Mouse (Mus musculus) frontal cortex, postnatal 25 days (tissue): Measurements from ENCODE around the gene Tgfbr3l.
"Not testable (repeated sequence)": the region's sequence is repeated elsewhere in the genome, so short reads cannot be mapped to it uniquely, and the experiment has no call there.

Source experiments
- DNase-seq, 2 experiments: peaks; one replicate each; pipeline ENCODE4 v3.0.0; 2022; ENCODE audit warnings: low spot score in 2 of 2

Tgfbr3l gene

GRCm38 (mm10) chr8:4237814-4238433 lies 10.1 kb upstream of the Tgfbr3l start:
- no peak for DNase-seq

DNA sequence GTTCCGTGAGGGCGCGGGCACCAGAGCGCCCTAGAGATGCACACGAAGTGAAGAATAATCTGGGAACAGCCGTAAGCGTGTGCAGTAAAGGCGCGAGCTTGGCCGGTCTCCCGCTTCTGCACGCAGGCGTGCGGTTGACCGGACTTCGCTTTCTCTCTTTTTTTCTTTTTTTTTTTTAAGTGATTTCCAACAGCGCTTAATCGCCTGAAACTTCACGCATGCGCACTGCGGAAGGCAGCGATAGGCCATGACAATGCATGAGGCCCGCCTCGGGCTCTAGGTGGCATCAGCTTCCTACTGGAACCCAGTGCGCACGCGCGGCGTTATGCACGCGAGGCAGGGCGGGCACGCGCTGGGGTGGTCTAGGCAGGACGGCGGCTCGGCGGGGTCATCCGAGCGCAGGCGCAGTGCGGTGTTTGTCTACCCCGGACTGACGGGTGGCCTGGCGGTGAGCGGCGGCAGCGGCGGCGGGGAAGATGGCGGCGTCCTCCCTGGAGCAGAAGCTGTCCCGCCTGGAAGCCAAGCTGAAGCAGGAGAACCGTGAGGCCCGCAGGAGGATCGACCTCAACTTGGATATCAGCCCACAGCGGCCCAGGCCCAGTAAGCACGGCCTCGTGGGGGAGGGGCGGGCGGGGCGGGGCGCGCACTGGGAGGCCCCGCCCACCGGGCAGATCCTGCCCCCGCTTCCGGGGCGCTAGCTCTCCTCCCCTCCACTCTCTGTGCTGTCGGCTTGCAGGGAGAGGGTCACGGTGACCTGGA lies 9.4 kb upstream of the Tgfbr3l start, which contains the start of the genes Map2k7 and Gm49320:
Gene Map2k7 (plus strand): TSS at position 307 of the 759 bp plus-strand sequence.
Gene Gm49320 (plus strand): TSS at position 432 of the 759 bp plus-strand sequence.
- DNase-seq, result peak; percentile 100

- DNase-seq, result no peak
Observed at GRCm38 (mm10) chr8:4239193-4239890, 8.7 kb upstream of the Tgfbr3l start.

- no peak for DNase-seq
Observed at GRCm38 (mm10) chr8:4245061-4245460, 3.0 kb upstream of the Tgfbr3l start.

DNA sequence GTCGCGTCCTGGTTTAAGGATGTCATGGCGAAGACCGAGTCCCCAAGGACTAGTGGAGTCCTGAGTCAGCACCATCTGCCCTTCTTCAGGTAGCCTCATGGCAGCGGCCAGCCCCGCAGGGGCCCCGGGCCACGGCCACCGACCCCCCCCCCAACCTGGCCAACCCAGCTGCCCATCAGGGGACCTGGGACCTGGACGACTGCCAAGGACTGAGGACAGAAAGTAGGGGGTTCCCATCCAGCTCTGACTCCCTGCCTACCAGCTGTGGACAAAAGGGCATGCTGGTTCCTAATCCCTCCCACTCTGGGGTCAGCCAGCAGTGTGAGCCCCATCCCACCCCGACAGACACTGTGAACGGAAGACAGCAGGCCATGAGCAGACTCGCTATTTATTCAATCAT lies 2.3 kb upstream of the Tgfbr3l start:
- DNase-seq, result peak in 1 of 2 experiments; percentile 3

DNA sequence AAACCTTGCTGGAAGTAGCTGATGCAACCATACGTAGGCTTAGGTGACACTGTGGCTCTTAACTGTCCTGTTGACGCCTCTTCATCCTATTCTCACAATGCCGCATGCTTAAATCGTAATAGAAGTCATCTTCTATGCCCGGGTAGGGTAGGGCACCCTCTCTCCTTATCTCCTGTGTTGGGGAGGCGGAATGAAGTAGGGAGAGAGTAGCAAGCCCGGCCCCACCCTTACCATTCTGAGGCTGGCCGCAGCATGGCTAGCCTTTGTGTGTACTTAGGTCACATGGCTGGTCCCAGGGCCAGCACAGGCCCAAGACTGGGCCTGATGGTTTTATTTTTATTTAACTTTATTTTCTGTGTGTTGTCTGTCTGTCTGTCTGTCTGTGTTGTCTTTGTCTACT lies 773 bp upstream of the Tgfbr3l start:
- no peak for DNase-seq

DNA sequence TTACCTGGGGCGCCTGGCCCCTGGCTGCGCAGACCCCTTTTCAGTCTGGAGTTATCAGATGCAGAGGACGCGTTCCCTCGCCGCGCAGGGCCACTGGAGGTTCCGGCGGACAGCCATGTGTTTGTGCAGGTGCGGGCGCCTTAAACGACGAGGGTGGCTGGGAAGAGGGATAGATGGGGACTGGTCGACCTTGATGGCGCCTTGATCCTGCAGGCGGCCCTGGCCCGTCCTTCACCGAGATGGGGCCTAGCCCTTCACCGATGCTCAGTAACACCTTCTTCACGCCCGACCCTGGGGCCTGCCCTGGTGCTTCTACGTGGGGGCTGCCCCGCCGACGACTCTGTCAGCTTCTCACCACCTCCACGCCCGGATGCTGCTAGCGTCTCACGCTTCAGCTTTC lies 1.2 kb downstream of the Tgfbr3l start:
- peak in 1 of 2 experiments; percentile 23 for DNase-seq

GRCm38 (mm10) chr8:4250306-4250970 lies 2.4 kb downstream of the Tgfbr3l start:
- DNase-seq, result peak; percentile 75 to 86

DNA sequence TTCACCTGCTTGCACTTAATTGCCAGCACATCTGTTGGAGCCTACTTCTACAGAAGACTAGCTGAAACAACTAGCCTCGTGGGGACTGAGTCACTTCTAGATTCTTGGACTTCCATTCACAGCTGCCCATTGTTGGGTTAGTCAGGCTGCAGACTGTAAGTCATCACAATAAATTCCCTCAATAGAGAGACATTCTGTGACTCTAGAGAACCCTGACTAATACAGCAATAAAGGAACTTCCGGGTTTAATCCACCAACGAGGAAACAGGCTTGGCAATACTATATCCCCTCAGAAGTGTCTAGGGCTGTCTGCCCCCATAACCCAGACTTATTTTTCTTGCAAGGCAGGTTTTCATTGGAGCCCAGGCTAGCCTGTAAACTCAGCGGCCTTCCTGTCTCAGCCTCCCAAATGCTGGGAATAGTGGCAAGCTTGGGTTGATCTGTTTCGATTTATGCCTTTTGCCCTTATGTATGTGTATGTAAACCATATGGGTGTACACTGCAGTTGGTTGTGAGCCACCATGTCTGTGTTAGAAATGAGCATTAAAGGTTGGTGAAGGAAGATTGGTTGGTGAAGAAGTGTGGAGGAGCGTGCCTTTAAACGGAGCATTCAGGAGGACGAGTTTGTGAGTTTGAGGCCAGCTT lies 4.2 kb downstream of the Tgfbr3l start:
- no peak for DNase-seq

GRCm38 (mm10) chr8:4252934-4253841 lies 5.2 kb downstream of the Tgfbr3l start, which contains the start of gene Snapc2:
Gene Snapc2 (plus strand): TSS chr8:4253080.
- peak; percentile 93 for DNase-seq

DNA sequence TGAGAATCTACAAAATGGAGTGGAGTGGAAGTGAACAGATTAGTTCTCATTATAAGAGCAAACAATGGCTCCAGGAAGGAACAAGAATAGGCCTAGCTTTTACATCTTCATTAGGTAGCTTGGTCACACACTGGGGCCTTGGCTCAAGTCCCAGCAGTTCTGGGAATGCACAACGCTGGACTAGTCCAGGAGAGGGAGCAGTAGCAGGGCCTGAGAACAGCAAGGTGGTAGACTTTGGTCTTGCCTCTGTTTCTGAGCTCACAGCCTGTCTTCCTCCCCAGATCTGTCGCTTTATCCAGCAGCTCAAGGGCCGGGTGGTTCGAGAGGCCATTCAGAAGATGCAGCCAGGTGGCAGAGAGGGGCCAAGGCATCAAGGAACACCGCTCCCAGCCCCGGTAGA lies 6.0 kb downstream of the Tgfbr3l start:
- DNase-seq, result no peak

DNA sequence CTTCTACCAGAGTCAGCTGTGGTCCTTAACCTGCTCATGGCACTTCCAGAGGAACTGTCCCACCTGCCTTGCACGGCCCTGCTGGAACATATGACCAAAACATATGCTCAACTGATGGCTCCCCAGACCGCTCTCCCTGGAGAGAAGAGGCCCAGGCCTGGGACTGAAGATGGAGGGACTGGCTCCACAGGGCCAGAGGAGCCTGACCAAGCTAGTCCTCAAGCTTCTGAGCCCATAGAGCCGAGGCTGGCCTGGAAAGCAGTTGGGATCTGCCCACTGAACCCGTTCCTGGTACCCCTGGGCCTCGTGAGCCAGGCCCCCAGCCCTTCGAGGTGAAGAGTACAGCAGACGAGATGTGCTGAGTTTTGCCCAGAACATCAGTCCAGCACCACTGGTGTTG lies 7.5 kb downstream of the Tgfbr3l start:
- DNase-seq, result not testable (repeated sequence)

GRCm38 (mm10) chr8:4256911-4257310 lies 8.9 kb downstream of the Tgfbr3l start:
- peak; percentile 54 to 77 for DNase-seq

- no peak for DNase-seq
Observed at GRCm38 (mm10) chr8:4257350-4257749, 9.3 kb downstream of the Tgfbr3l start.

DNA sequence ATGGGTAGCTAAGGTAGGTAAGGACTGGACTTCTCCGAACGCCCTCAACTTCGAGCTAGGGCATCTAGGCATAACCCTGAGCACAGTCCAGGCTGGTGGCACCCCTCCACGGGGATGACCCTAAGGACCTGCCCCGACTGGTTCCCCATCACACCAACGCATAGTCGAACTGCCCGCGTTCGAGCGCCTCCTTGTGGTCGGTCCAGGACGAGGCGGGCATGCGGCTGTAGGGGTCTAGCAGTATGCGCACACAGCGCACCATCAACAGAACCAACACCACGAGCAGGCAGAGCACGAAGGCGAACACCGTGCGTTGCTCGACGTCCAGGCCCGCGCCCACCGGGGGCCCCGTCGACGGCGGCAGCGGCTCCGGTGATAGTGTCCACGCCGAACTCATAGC lies 10.2 kb downstream of the Tgfbr3l start:
- peak; percentile 77 to 79 for DNase-seq

DNA sequence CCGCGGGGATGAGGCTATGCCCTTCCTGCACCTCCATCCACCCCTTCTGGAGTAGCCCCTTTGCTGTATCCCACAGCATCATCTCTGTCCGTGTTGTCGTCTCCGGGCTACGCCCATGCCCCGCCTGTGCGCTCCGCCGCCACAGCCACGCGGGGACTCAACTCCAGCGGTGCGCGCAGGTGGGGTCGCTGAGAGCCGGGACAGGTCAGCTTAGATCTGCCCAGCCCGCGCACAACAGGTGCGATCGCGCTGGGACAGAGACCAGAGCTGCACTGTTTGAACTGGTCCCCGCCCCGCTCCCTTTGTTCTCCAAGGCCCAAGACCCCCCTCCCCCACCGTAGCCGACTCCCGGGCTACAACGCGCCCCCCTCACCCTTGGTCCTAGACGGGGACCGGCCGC lies 10.7 kb downstream of the Tgfbr3l start:
- peak in 1 of 2 experiments; percentile 45 for DNase-seq

DNA sequence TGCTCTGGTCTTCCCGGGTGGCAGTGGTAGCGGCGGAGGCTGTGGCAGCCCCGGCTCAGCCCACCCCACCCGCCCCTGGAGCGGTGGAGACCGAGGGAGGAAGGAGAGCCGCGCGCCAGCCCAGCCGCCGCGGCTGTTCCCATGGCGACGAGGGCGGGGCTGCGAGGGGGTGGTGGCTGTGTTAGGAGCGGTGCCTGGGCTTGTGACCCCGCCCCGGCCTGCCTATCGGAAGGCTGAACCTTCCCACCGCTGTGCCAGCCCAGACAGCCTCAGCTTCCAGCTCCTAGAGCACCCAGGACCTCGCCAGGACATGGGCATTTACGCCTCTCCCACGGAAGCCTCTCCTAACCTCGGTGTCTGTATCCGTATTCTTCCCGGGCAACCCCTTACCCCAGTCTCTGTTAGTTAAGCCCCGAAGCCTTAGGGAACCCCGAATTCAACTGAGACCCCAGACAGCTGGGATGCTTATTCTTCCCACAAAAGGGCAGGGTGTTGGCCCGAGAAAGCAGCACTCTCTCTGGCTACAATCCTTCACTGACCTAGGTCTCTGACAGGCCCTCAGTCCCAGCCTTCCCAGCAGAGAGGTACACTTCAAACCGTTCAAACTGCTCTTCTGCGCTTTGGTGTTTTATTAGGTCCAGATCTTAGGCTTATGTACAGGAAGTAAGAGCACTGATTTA lies 11.3 kb downstream of the Tgfbr3l start, which contains the start of gene Ctxn1:
Gene Ctxn1 (minus strand): TSS at position 150 of the 680 bp plus-strand sequence.
- peak; percentile 76 to 87 for DNase-seq

DNA sequence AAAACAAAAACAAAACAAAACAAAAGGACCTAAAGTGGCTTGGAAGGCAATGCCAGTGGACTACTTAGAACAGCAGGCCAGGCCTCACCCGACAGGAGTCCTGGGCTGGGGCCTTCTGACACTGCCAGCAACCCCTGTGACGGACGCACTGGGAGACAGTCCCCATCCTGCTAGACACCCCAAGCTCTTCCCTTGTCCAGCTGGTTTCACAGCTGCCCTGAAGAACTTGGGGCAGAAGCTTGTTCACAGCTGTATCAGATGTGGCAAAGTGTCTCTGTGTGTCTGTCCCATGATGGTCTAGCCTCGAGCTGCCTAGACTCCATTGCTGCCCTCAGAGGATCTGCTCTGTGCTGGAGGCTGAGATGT lies 11.8 kb downstream of the Tgfbr3l start:
- no peak for DNase-seq

GRCm38 (mm10) chr8:4263105-4263791 lies 15.2 kb downstream of the Tgfbr3l start:
- no peak for DNase-seq
